Comparison of ENCODE assay signal across 18 mouse cellular contexts in genomic region chr2:136807992-136808726, GRCm38 (mm10).
DNase-seq lines count a peak whose midpoint lies in the region; ATAC-seq and TF ChIP-seq lines count a peak whose summit lies in the region.
"Had no signal": no experiment of that assay in that cellular context is flagged by ENCODE, and none has a peak within 500 bp of the region (broad histone marks: within the 10 kb centered on the region; RNA-seq: fewer than 3 reads in every experiment).

No protein-coding gene starts in this region.

- no peak overlapping the region for H3K27ac ChIP-seq in forebrain, embryonic 14.5 days (ENCODE audit: low read depth, low read length)
- no peak overlapping the region for H3K27ac ChIP-seq in forebrain, embryonic 10.5 days
- H3K27ac ChIP-seq in hindbrain, postnatal 0 days = no peak overlapping the region
- H3K27ac ChIP-seq in hindbrain, embryonic 12.5 days = no peak overlapping the region
- no peak overlapping the region for H3K27ac ChIP-seq in embryonic facial prominence, embryonic 11.5 days (replicated peaks; ENCODE audit: low read depth, low read length)
- H3K27ac ChIP-seq in forebrain, embryonic 11.5 days (ENCODE audit: low read depth, low read length) = no peak overlapping the region
- H3K27ac ChIP-seq: macrophage; stomach, embryonic 15.5 days had no signal

- no peaks in the 10 kb centered on the region for H3K4me1 ChIP-seq in forebrain, embryonic 14.5 days (ENCODE audit: control insufficient read depth, insufficient read depth, low read length)
- H3K4me1 ChIP-seq in forebrain, embryonic 10.5 days = peaks cover 8% of the 10 kb centered on the region; the same call in 1 of the 2 replicates
- no peaks in the 10 kb centered on the region for H3K4me1 ChIP-seq in hindbrain, postnatal 0 days (ENCODE audit: insufficient read depth, low read length)
- H3K4me1 ChIP-seq in hindbrain, embryonic 12.5 days = no peaks in the 10 kb centered on the region
- H3K4me1 ChIP-seq in embryonic facial prominence, embryonic 11.5 days (ENCODE audit: control insufficient read depth, insufficient read depth, low read length) = no peaks in the 10 kb centered on the region
- H3K4me1 ChIP-seq in forebrain, embryonic 11.5 days (replicated peaks; ENCODE audit: control insufficient read depth, insufficient read depth, low read length) = no peaks in the 10 kb centered on the region
- H3K4me1 ChIP-seq: stomach, embryonic 15.5 days had no signal

- DNase-seq in forebrain, embryonic 14.5 days (ENCODE audit: low spot score) = peak; percentile 6
- DNase-seq in forebrain, embryonic 10.5 days (ENCODE audit: extremely low spot score, low spot score) = no peak
- peak; percentile 17 for DNase-seq in hindbrain, postnatal 0 days (ENCODE audit: low spot score)
- peak; percentile 23 for DNase-seq in 3T3-L1 (ENCODE audit: low read depth, low spot score)
- peak; percentile 60 for DNase-seq in embryonic facial prominence, embryonic 11.5 days (ENCODE audit: low spot score)
- no peak for DNase-seq in adrenal gland, adult 18-20 months (ENCODE audit: low spot score in 2 of 2)
- DNase-seq in forebrain, embryonic 11.5 days (ENCODE audit: low spot score) = no peak
- DNase-seq: adrenal gland, adult 2 months; cerebellum, adult 9-11 months; forebrain, postnatal 0 days; gastrocnemius, postnatal 25 days; heart, postnatal 4 days; kidney, adult 2 months; retina, postnatal 1 day; thymus, postnatal 14 days had no signal

- H3K27me3 ChIP-seq in forebrain, embryonic 14.5 days (replicated peaks; ENCODE audit: control insufficient read depth, insufficient read depth, low read length) = no peaks in the 10 kb centered on the region
- H3K27me3 ChIP-seq in forebrain, embryonic 10.5 days (ENCODE audit: poor library complexity, severe bottlenecking) = no peaks in the 10 kb centered on the region
- H3K27me3 ChIP-seq in hindbrain, postnatal 0 days (ENCODE audit: insufficient read depth, low read length) = no peaks in the 10 kb centered on the region
- no peaks in the 10 kb centered on the region for H3K27me3 ChIP-seq in hindbrain, embryonic 12.5 days
- H3K27me3 ChIP-seq in embryonic facial prominence, embryonic 11.5 days (ENCODE audit: control insufficient read depth, insufficient read depth, low read length) = no peaks in the 10 kb centered on the region
- H3K27me3 ChIP-seq in forebrain, embryonic 11.5 days (ENCODE audit: control insufficient read depth, insufficient read depth, low read length) = no peaks in the 10 kb centered on the region
- H3K27me3 ChIP-seq: stomach, embryonic 15.5 days had no signal

- WGBS in forebrain, embryonic 14.5 days = 81% methylated on average over 8 of the region's 8 CpGs
- 78% methylated on average over 8 of the region's 8 CpGs for WGBS in forebrain, embryonic 10.5 days
- WGBS in hindbrain, postnatal 0 days = 60% methylated on average over 8 of the region's 8 CpGs
- WGBS in hindbrain, embryonic 12.5 days = 72% methylated on average over 8 of the region's 8 CpGs
- WGBS in embryonic facial prominence, embryonic 11.5 days = 47% methylated on average over 8 of the region's 8 CpGs
- 81% methylated on average over 8 of the region's 8 CpGs for WGBS in forebrain, embryonic 11.5 days

- H3K9me3 ChIP-seq in forebrain, embryonic 14.5 days (replicated peaks; ENCODE audit: control insufficient read depth, low read length) = no peaks in the 10 kb centered on the region
- no peaks in the 10 kb centered on the region for H3K9me3 ChIP-seq in forebrain, embryonic 10.5 days
- H3K9me3 ChIP-seq in hindbrain, postnatal 0 days (ENCODE audit: low read length) = no peaks in the 10 kb centered on the region
- H3K9me3 ChIP-seq in hindbrain, embryonic 12.5 days (replicated peaks) = no peaks in the 10 kb centered on the region
- no peaks in the 10 kb centered on the region for H3K9me3 ChIP-seq in embryonic facial prominence, embryonic 11.5 days (replicated peaks; ENCODE audit: control insufficient read depth, low read length)
- H3K9me3 ChIP-seq in forebrain, embryonic 11.5 days (ENCODE audit: control insufficient read depth, low read length) = no peaks in the 10 kb centered on the region
- H3K9me3 ChIP-seq: stomach, embryonic 15.5 days had no signal

- no peaks in the 10 kb centered on the region for H3K36me3 ChIP-seq in forebrain, embryonic 14.5 days (ENCODE audit: control insufficient read depth, insufficient read depth, low read length)
- no peaks in the 10 kb centered on the region for H3K36me3 ChIP-seq in forebrain, embryonic 10.5 days (replicated peaks)
- no peaks in the 10 kb centered on the region for H3K36me3 ChIP-seq in hindbrain, postnatal 0 days (ENCODE audit: insufficient read depth, low read length)
- H3K36me3 ChIP-seq in hindbrain, embryonic 12.5 days = no peaks in the 10 kb centered on the region
- no peaks in the 10 kb centered on the region for H3K36me3 ChIP-seq in embryonic facial prominence, embryonic 11.5 days (replicated peaks; ENCODE audit: control insufficient read depth, insufficient read depth, low read depth, low read length)
- H3K36me3 ChIP-seq in forebrain, embryonic 11.5 days (ENCODE audit: control insufficient read depth, insufficient read depth, low read length) = no peaks in the 10 kb centered on the region
- H3K36me3 ChIP-seq: stomach, embryonic 15.5 days had no signal

- no peak overlapping the region for H3K4me2 ChIP-seq in forebrain, embryonic 14.5 days (ENCODE audit: low read length)
- no peak overlapping the region for H3K4me2 ChIP-seq in hindbrain, postnatal 0 days (ENCODE audit: low read depth, low read length)
- H3K4me2 ChIP-seq in hindbrain, embryonic 12.5 days (replicated peaks) = no peak overlapping the region
- no peak overlapping the region for H3K4me2 ChIP-seq in embryonic facial prominence, embryonic 11.5 days (ENCODE audit: low read depth, low read length)
- no peak overlapping the region for H3K4me2 ChIP-seq in forebrain, embryonic 11.5 days (ENCODE audit: low read depth, low read length, severe bottlenecking)
- H3K4me2 ChIP-seq: stomach, embryonic 15.5 days had no signal

- no peak for ATAC-seq in forebrain, embryonic 14.5 days
- no peak for ATAC-seq in hindbrain, postnatal 0 days
- ATAC-seq in hindbrain, embryonic 12.5 days (ENCODE audit: low FRiP score) = no peak
- ATAC-seq in embryonic facial prominence, embryonic 11.5 days (replicated peaks; ENCODE audit: insufficient number of reproducible peaks, low FRiP score, low TSS enrichment, low read depth) = no peak
- ATAC-seq in forebrain, embryonic 11.5 days (replicated peaks; ENCODE audit: low FRiP score) = no peak
- ATAC-seq: forebrain, postnatal 0 days had no signal

- no peak overlapping the region for H3K4me3 ChIP-seq in forebrain, embryonic 14.5 days (ENCODE audit: low read depth, low read length)
- H3K4me3 ChIP-seq in forebrain, embryonic 10.5 days = no peak overlapping the region
- H3K4me3 ChIP-seq in hindbrain, postnatal 0 days (ENCODE audit: low read length) = no peak overlapping the region
- H3K4me3 ChIP-seq in hindbrain, embryonic 12.5 days = no peak overlapping the region
- no peak overlapping the region for H3K4me3 ChIP-seq in embryonic facial prominence, embryonic 11.5 days (ENCODE audit: low read depth, low read length)
- H3K4me3 ChIP-seq in forebrain, embryonic 11.5 days (ENCODE audit: low read depth, low read length) = no peak overlapping the region
- H3K4me3 ChIP-seq: stomach, embryonic 15.5 days had no signal

- H3K9ac ChIP-seq in forebrain, embryonic 14.5 days (ENCODE audit: low read length) = no peak overlapping the region
- H3K9ac ChIP-seq in hindbrain, postnatal 0 days (replicated peaks; ENCODE audit: low read length) = no peak overlapping the region
- no peak overlapping the region for H3K9ac ChIP-seq in hindbrain, embryonic 12.5 days
- H3K9ac ChIP-seq in embryonic facial prominence, embryonic 11.5 days (replicated peaks; ENCODE audit: low read length) = no peak overlapping the region
- H3K9ac ChIP-seq in forebrain, embryonic 11.5 days (ENCODE audit: low read length) = no peak overlapping the region
- H3K9ac ChIP-seq: forebrain, postnatal 0 days; stomach, embryonic 15.5 days had no signal

- no peak for TF ChIP-seq CTCF in hindbrain, postnatal 0 days (IDR thresholded peaks at IDR 0.05; ENCODE audit: low read depth)

Comparison
In these comparisons a context has a peak if more than half of its experiments do, and no peak if none do; other contexts are left out.
1. DNase-seq: peak in forebrain, embryonic 14.5 days (single experiment), hindbrain, postnatal 0 days (single experiment), 3T3-L1 (single experiment) and embryonic facial prominence, embryonic 11.5 days (single experiment); none in forebrain, embryonic 10.5 days (single experiment), adrenal gland, adult 18-20 months (0 of 2) and forebrain, embryonic 11.5 days (single experiment).